Mouse (Mus musculus): Measurements from ENCODE around the gene Atxn7l1.

Atxn7l1 gene

DNA sequence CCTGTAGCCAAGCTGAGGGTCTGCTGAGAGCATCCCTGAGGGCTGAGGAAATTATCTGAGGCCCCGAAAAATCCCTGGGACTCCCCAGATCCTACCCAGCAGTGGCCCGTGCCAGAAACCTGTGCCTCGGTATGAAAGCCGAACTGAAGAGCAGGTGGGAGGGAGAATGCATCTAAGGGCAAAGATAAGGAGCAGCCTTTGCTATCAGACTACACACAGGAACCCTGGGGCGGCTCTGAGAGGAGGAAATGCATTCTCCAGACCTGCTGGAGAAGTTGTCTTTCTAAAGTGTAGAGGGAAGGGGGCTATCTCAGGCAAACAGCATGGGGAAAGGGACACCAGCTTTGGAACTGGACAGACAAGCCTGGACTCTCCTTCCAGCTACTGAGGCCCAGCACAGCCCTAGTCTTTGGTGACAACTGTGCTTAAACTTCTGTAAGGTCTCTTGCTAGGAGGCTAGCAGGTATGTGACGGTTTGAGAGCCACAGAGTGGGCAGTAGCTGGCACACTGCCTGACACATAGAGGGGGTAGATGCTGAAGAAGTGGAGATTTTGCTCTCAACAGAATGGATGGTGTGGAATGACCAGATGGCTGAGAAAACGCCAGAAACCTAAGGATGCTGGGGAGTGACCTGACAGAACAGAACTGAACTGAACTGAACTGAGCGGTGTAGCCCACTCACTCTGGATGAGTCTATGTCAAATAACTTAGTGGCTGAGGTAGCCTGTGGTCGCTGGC, 170.5 kb downstream of the Atxn7l1 start:
- no peak for DNase-seq (ENCODE audit: low spot score in 2 of 2)

- DNase-seq (ENCODE audit: low spot score in 2 of 2), result no peak
These were observed 175.1 kb downstream of the Atxn7l1 start for GRCm38 (mm10) chr12:33322547-33322946.

DNA sequence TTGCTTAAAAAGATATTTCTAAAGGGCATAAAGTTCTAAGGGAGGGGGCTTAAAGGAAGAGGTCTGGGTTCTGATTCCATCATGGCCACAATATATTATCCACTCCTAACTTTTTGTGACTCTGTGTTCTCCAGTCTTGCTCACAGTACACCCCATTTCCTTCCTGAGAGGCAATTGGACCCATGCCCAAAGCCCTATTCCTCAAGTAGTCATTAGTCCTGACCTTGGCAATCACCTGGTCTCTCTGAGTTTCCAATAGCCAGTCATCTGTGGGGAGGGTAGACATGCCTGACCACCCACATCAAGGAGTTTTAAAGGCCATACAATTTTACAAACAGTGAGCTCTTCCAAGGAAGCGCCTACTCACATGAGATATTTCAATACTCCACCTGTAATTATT, 176.3 kb downstream of the Atxn7l1 start:
- DNase-seq (ENCODE audit: low spot score in 2 of 2), result no peak

DNA sequence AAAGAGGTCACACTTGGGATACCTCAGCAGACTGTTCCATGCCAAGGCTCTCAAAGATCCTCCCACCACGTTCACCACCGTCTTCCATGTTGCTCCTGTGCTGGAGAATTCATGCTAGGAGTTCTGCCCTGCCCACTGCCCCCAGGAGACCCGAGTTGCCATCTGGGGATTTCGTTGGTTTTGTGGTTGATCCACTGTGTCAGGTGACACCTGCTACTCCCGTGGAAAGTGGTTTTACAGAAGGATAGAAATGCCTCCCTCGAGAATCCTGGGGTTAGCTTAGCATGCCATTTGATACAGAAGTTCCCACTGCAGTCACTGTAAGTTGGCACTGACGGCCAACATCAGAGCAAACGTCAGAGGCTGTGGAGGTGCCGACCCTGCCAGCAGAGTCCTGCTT, 177.9 kb downstream of the Atxn7l1 start:
- no peak for DNase-seq (ENCODE audit: low spot score in 2 of 2)

- DNase-seq (ENCODE audit: low spot score in 2 of 2), result no peak
These were observed 184.6 kb downstream of the Atxn7l1 start for GRCm38 (mm10) chr12:33332046-33332445.

GRCm38 (mm10) chr12:33332796-33333195, 185.3 kb downstream of the Atxn7l1 start:
- no peak for DNase-seq (ENCODE audit: low spot score in 2 of 2)

- DNase-seq (ENCODE audit: low spot score in 2 of 2), result peak; percentile 88 to 89
These were observed 186.4 kb downstream of the Atxn7l1 start for GRCm38 (mm10) chr12:33333914-33334313.

- DNase-seq (ENCODE audit: low spot score in 2 of 2), result no peak
These were observed 187.0 kb downstream of the Atxn7l1 start for GRCm38 (mm10) chr12:33334511-33334910.

DNA sequence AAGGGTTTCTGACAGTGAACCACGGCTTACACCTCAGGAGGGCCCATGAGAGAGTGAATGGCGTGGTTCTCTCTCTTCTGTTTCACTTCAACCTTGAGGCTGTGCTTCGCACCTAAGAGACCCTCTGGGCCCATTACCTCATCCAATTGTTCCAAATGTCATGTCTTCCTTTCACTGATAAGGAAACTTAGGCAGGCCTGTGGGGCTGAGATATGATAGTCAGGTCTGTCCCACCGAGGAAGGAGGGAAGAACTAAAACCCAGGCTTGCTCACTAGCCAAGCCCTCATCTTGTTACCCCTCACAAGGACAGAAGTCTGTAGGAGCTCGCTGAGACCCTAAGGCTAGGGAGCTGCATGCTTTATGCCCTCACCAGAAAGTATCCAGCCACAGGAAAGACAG, 187.5 kb downstream of the Atxn7l1 start:
- DNase-seq (ENCODE audit: low spot score in 2 of 2), result no peak

DNA sequence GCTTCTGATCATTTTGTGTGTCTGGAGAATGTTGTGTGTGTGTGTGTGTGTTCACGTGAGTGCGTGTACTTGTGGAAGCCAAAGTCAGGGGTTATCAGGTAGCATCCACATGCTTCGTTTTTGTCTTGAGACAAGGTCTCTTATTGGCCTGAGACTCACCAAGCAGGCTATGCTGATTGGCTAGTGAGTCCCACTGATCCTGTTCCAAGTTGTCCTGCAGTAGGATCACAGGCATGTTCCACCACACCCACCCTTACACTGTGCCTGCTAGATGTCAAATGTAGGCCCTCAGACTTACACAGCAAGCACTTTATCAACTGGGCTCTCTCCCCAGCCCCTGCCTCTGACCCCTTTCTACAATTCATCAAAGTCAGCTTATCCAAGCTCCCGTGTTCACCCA, 187.9 kb downstream of the Atxn7l1 start:
- no peak for DNase-seq (ENCODE audit: low spot score in 2 of 2)

GRCm38 (mm10) chr12:33336561-33337125, 189.2 kb downstream of the Atxn7l1 start:
- DNase-seq (ENCODE audit: low spot score in 2 of 2), result no peak

GRCm38 (mm10) chr12:33337289-33337688, 189.8 kb downstream of the Atxn7l1 start:
- no peak for DNase-seq (ENCODE audit: low spot score in 2 of 2)

GRCm38 (mm10) chr12:33338170-33338569, 190.7 kb downstream of the Atxn7l1 start:
- no peak for DNase-seq (ENCODE audit: low spot score in 2 of 2)

GRCm38 (mm10) chr12:33339822-33340221, 192.3 kb downstream of the Atxn7l1 start:
- DNase-seq (ENCODE audit: low spot score in 2 of 2), result no peak

- no peak for DNase-seq (ENCODE audit: low spot score in 2 of 2)
These were observed 193.2 kb downstream of the Atxn7l1 start for GRCm38 (mm10) chr12:33340698-33341097.

DNA sequence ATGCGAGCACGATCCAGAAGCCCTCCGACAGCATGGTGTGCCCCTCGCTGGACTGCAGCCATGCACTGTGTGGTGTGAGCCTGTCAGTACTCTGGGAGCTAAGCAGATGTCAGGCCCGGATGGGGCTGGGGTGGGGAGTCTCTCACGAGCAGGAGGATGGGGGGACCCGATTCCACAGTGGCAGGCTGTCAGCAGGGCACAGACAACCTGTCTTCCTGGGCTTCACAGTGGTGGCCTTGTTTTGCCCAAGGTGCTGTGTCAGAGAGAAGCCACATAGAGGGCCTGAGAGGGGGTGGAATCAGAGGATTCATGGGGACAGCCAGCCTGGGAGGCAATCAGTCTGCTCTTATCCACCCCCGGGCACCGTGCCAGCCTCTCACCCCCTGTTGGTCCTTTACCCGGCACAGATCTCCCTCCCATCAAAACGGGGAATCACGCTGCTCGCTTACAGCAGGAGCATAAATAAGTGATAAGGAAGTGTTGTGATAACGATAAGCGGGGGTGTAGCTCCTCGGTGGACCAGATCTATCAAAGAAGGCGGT, 193.9 kb downstream of the Atxn7l1 start:
- peak; percentile 82 to 83 for DNase-seq (ENCODE audit: low spot score in 2 of 2)

DNA sequence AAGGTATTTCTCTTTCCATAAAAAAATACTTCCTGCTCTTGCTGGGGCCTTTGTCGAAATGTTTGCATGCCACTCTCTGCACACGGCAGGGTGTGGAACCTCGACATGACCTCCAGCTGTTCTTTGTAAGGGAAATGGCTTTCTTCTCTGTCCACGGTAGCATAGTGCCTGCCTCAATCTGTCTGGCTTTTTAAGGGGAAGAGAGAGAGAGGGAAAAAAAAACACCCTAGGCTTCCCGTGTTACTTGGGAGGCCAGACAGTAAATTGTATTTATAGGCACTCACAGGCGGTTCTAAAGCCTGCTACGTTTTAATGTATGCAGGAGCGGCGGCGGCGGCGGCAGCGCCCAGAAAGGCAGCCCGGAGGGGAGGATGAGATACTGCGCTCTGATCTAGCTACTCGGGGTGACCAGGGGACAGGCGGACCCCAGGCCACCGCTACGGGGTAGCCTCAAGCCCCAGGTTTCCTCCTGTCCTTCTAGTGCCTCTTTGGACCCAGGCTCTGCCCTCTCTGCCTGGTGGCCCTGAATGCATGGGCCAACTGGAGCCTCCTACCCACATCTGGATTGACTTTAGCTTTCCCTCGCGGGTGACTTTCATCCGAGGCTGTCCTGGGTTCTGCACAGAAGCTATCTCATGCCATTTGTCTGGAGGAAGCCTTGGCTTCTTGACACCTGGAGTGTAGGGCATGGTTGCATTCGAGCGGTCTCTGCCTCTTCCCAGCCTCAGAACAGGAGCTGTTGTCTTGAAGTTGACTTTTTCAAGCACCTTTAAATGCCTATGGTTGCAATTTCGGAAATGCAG, 197.7 kb downstream of the Atxn7l1 start:
- DNase-seq (ENCODE audit: low spot score in 2 of 2), result peak; percentile 70 to 75

GRCm38 (mm10) chr12:33345773-33346435, 198.4 kb downstream of the Atxn7l1 start:
- DNase-seq (ENCODE audit: low spot score in 2 of 2), result no peak

GRCm38 (mm10) chr12:33352671-33353070, 205.2 kb downstream of the Atxn7l1 start:
- no peak for DNase-seq (ENCODE audit: low spot score in 2 of 2)

DNA sequence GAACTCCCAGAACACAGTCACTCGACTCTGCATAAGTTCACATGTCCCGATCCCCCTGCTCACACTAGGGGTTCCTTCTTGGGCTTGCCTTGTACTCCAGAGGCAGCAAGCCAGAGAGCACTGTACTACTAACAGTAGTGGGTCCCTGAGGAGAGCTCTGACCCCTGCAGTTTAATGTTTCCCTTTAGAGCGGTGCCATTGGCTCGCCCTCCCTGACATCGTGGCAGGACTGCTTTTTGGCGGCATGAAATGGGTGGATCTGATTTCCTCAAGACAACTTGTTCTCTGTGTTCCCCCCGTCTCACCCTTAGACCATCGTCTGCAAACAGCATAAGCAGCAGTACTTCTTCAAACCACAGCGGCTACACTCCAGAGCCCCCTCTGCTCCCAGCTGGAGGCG, 210.9 kb downstream of the Atxn7l1 start:
- DNase-seq (ENCODE audit: low spot score in 2 of 2), result no peak

- DNase-seq (ENCODE audit: low spot score in 2 of 2), result no peak
These were observed 211.7 kb downstream of the Atxn7l1 start for GRCm38 (mm10) chr12:33359209-33359608.
